9 mouse cellular contexts compared by ENCODE assay signal in genomic region chr5:123256841-123257755, GRCm38 (mm10). TPM values are rescaled to one million over a fixed set of nuclear protein-coding genes. Genes with fewer than 3 reads are reported as not detected.
A peak's percentile ranks its signal among the peaks of the same experiment; 100 is the strongest.
DNase-seq lines count a peak whose midpoint lies in the region; ATAC-seq and TF ChIP-seq lines count a peak whose summit lies in the region.
"Had no signal": no experiment of that assay in that cellular context is flagged by ENCODE, and none has a peak within 500 bp of the region (broad histone marks: within the 10 kb centered on the region; RNA-seq: fewer than 3 reads in every experiment).

No protein-coding gene starts in this region.

- in situ Hi-C loops in CH12.LX (cut with MboI; ENCODE audit: low pct_ligation_motif_present, low pct_unique_long_range_greater_than_20kb, low sequenced_read_pairs), result no loop called here

- H3K4me1 ChIP-seq in CH12.LX (ENCODE audit: control insufficient read depth in 1 of 2, insufficient read depth in 2 of 2), result peaks cover 5 to 14% of the 10 kb centered on the region in 2 experiments; a peak in 3 of 4 replicates
- peaks cover 7% of the 10 kb centered on the region for H3K4me1 ChIP-seq in kidney, embryonic 16.5 days (ENCODE audit: insufficient read depth, low read length)
- H3K4me1 ChIP-seq in liver, embryonic 11.5 days (replicated peaks; ENCODE audit: control insufficient read depth, insufficient read depth, low read length), result peaks cover under 1% of the 10 kb centered on the region; the same call in 1 of the 2 replicates

- no peaks in the 10 kb centered on the region for H3K9me3 ChIP-seq in CH12.LX (replicated peaks; ENCODE audit: low read length)
- no peaks in the 10 kb centered on the region for H3K9me3 ChIP-seq in kidney, embryonic 16.5 days (ENCODE audit: low read length)
- no peaks in the 10 kb centered on the region for H3K9me3 ChIP-seq in liver, embryonic 11.5 days (ENCODE audit: control insufficient read depth, low read length)

- no peak for TF ChIP-seq POLR2A in CH12.LX (IDR thresholded peaks at IDR 0.05; ENCODE audit: low read depth, low read length)

- peak overlapping the region; percentile 53; the same call in 1 of the 2 replicates for H3K9ac ChIP-seq in CH12.LX (ENCODE audit: insufficient read depth, low read depth)
- no peak overlapping the region; the same call in 1 of the 2 replicates for H3K9ac ChIP-seq in kidney, embryonic 16.5 days (replicated peaks; ENCODE audit: low read length)
- H3K9ac ChIP-seq in liver, embryonic 11.5 days (ENCODE audit: low read depth, low read length), result no peak overlapping the region

- H3K4me2 ChIP-seq in CH12.LX (ENCODE audit: insufficient read depth, low read depth, poor library complexity, severe bottlenecking), result peak overlapping the region; percentile 78
- H3K4me2 ChIP-seq in kidney, embryonic 16.5 days (replicated peaks; ENCODE audit: low read depth, low read length), result peak overlapping the region; percentile 36
- H3K4me2 ChIP-seq in liver, embryonic 11.5 days, result peak overlapping the region; percentile 18

- no peak for TF ChIP-seq RAD21 in CH12.LX (IDR thresholded peaks at IDR 0.05; ENCODE audit: low read depth, low read length)

- no peaks in the 10 kb centered on the region for H3K27me3 ChIP-seq in CH12.LX (replicated peaks)
- no peaks in the 10 kb centered on the region; the same call in 1 of the 2 replicates for H3K27me3 ChIP-seq in kidney, embryonic 16.5 days (ENCODE audit: insufficient read depth, low read length)
- H3K27me3 ChIP-seq in liver, embryonic 11.5 days (replicated peaks; ENCODE audit: control insufficient read depth, insufficient read depth, low read length), result peaks cover 2% of the 10 kb centered on the region; the same call in 1 of the 2 replicates
- H3K27me3 ChIP-seq: Patski had no signal

- DNase-seq in CH12.LX (ENCODE audit: extremely low read depth), result no peak
- DNase-seq in cerebellum, adult 8-10 months, result peak; percentile 36
- peak; percentile 60 to 79 for DNase-seq in frontal cortex, postnatal 10 days (ENCODE audit: low spot score in 2 of 2)
- DNase-seq in liver, embryonic 11.5 days (ENCODE audit: low spot score), result no peak
- peak; percentile 57 for DNase-seq in retina, postnatal 1 day
- DNase-seq in spleen, postnatal 36 days (ENCODE audit: low spot score in 2 of 2), result no peak
- no peak for DNase-seq in thymus, postnatal 4 days

- H3K27ac ChIP-seq in CH12.LX (ENCODE audit: insufficient read depth, low read depth), result no peak overlapping the region
- peak overlapping the region; percentile 26; the same call in 1 of the 2 replicates for H3K27ac ChIP-seq in kidney, embryonic 16.5 days (ENCODE audit: low read length)
- no peak overlapping the region for H3K27ac ChIP-seq in liver, embryonic 11.5 days (ENCODE audit: low read depth, low read length)

- dilution Hi-C loops in CH12.LX (cut with MboI; ENCODE audit: extremely low pct_ligation_motif_present, extremely low pct_unique_long_range_greater_than_20kb, low sequenced_read_pairs), result no loop called here

- WGBS in kidney, embryonic 16.5 days, result 36% methylated on average over 23 of the region's 23 CpGs
- 30% methylated on average over 23 of the region's 23 CpGs for WGBS in liver, embryonic 11.5 days

- H3K4me3 ChIP-seq in CH12.LX (replicated peaks in 1 of 3; ENCODE audit: low read depth in 2 of 3, low read length in 2 of 3, poor library complexity in 1 of 3), result peak overlapping the region in 1 of 3 experiments; percentile 25
- H3K4me3 ChIP-seq in kidney, embryonic 16.5 days (ENCODE audit: low read length), result peak overlapping the region; percentile 13; the same call in 1 of the 2 replicates
- H3K4me3 ChIP-seq in liver, embryonic 11.5 days (ENCODE audit: low read depth, low read length), result no peak overlapping the region

- TF ChIP-seq CTCF in CH12.LX (conservative IDR thresholded peaks at IDR 0.05 in 1 of 2, IDR thresholded peaks at IDR 0.05 in 1 of 2; ENCODE audit: low read depth in 2 of 2, low read length in 2 of 2), result no peak

- no peaks in the 10 kb centered on the region for H3K36me3 ChIP-seq in CH12.LX (replicated peaks in 1 of 2; ENCODE audit: control insufficient read depth in 1 of 2, insufficient read depth in 1 of 2, low read length in 1 of 2)
- no peaks in the 10 kb centered on the region for H3K36me3 ChIP-seq in kidney, embryonic 16.5 days (ENCODE audit: insufficient read depth, low read length)
- no peaks in the 10 kb centered on the region for H3K36me3 ChIP-seq in liver, embryonic 11.5 days (ENCODE audit: control insufficient read depth, insufficient read depth, low read length)

- ATAC-seq in kidney, embryonic 16.5 days (ENCODE audit: low FRiP score, low TSS enrichment), result 0 out of 2 replicates have a peak, but pooled peaks have one; percentile 35
- no peak for ATAC-seq in liver, embryonic 11.5 days (replicated peaks; ENCODE audit: low FRiP score)
- ATAC-seq: Patski had no signal

- no peak for TF ChIP-seq EP300 in CH12.LX (IDR thresholded peaks at IDR 0.05; ENCODE audit: low read length)

- H3K79me2 ChIP-seq in CH12.LX (replicated peaks; ENCODE audit: control insufficient read depth, extremely low read depth, insufficient read depth, poor library complexity, severe bottlenecking), result no peaks in the 10 kb centered on the region

TF ChIP-seq in CH12.LX, 34 proteins besides CTCF, POLR2A, EP300 and RAD21:
- TF ChIP-seq ELF1 (IDR thresholded peaks at IDR 0.05; ENCODE audit: low read depth, low read length) (0 out of 2 replicates have a peak, but pooled peaks have one; percentile 5), USF2 (conservative IDR thresholded peaks at IDR 0.05; ENCODE audit: low read depth, low read length) (no peak)
TF ChIP-seq in CH12.LX: peak in this region for 1.

RNA-seq across cellular contexts. Expression of gene Wdr66, which starts 5.2 kb away (rescaled TPM):
- 0.13 and 0.21 TPM in 2 replicates for total RNA-seq in CH12.LX (2012; rRNA removed)
- total RNA-seq in CH12.LX (2014; rRNA removed), result 0.21 TPM in 1 of 2 replicates, not detected in the other
- polyA plus RNA-seq in CH12.LX (2012; ENCODE audit: insufficient read length, low read depth), result 0.34 and 0.55 TPM in 2 replicates
- polyA plus RNA-seq in kidney, embryonic 16.5 days (2015; fragmentation: Nextera tagmentation; extraction: Ambion mirVana), result 1.5 and 1.7 TPM in 2 replicates
- 0.12 and 0.40 TPM in 2 replicates for polyA plus RNA-seq in liver, embryonic 11.5 days (2014; fragmentation: Nextera tagmentation; extraction: Ambion mirVana)

Comparison
In these comparisons a context has a peak if more than half of its experiments do, and no peak if none do; other contexts are left out.
1. DNase-seq: peak in cerebellum, adult 8-10 months (single experiment), frontal cortex, postnatal 10 days (2 of 2) and retina, postnatal 1 day (single experiment); none in CH12.LX (single experiment), liver, embryonic 11.5 days (single experiment), spleen, postnatal 36 days (0 of 2) and thymus, postnatal 4 days (single experiment).
2. H3K4me2 ChIP-seq: peak in every context shown above with its lines; median percentile 78 in CH12.LX; 36 in kidney, embryonic 16.5 days; 18 in liver, embryonic 11.5 days.